Mouse (Mus musculus) kidney, adult 10 weeks (tissue): ENCODE measurements around the gene Ahcyl2. TPM values are rescaled to one million over a fixed set of nuclear protein-coding genes. Genes with fewer than 3 reads are reported as not detected.

Source experiments
- polyA plus RNA-seq: library from polyadenylated mRNA; stranded (reverse); fragments of 350-450 nt; fragmentation: Illumina TruSeq; extraction: RNeasy Lipid Tissue Mini Kit (QIAGEN cat#74804); gene quantifications from one replicate; pipeline ENCODE4 v1.2.3, GENCODE M21; 2014; ENCODE audit warnings: low read depth, low replicate concordance

Gene Ahcyl2
- polyA plus RNA-seq = 264 TPM

GRCm38 (mm10) chr6:29767813-29768660, at the start of gene Ahcyl2:
TSS of gene Ahcyl2 (plus strand) at chr6:29768011.

GRCm38 (mm10) chr6:29735336-29735688, 32.5 kb upstream of the Ahcyl2 start, which contains the start of gene Smo:
TSS of gene Smo (plus strand) at chr6:29735503.

GRCm38 (mm10) chr6:29916530-29917382, 148.9 kb downstream of the Ahcyl2 start, which contains the start of gene Strip2:
TSS of gene Strip2 (plus strand) at chr6:29917012.

Other genes with a start within 250 kb of the Ahcyl2 start
- gene Irf5, start 241.4 kb upstream of the Ahcyl2 start, polyA plus RNA-seq = 2.2 TPM
- gene Tnpo3, start 158.1 kb upstream of the Ahcyl2 start, polyA plus RNA-seq = 75.2 TPM
- gene Tspan33, start 73.8 kb upstream of the Ahcyl2 start, polyA plus RNA-seq = 4.2 TPM
- 12.8 TPM for gene Smo, start 32.5 kb upstream of the Ahcyl2 start, polyA plus RNA-seq
- gene Strip2, start 149.0 kb downstream of the Ahcyl2 start, polyA plus RNA-seq = 6.3 TPM